Mouse (Mus musculus) adrenal gland, adult 8-10 months (tissue): ENCODE results near the gene Hoxc10. TPM values are rescaled to one million over a fixed set of nuclear protein-coding genes. Genes with fewer than 3 reads are reported as not detected.
A peak's percentile ranks its signal among the peaks of the same experiment; 100 is the strongest.

ENCODE experiments used
- DNase-seq: peaks from one replicate; pipeline ENCODE4 v3.0.0; 2022
- total RNA-seq, 4 experiments: library from RNA; stranded (reverse); gene quantifications; 2 replicates each; pipeline ENCODE4 v1.2.4; 2022

The Hoxc10 gene
- total RNA-seq, result under 1 TPM in 2 of 4 experiments, not detected in 2; 0.12 to 0.17 TPM

- DNase-seq, result no peak
These were observed at the start of gene Hoxc10 for GRCm38 (mm10) chr15:102966776-102967311. Gene Hoxc10, plus strand, starts transcription at chr15:102966796.

GRCm38 (mm10) chr15:102917972-102918572, 48.5 kb upstream of the Hoxc10 start:
- no peak for DNase-seq

- no peak for DNase-seq
These were observed 47.9 kb upstream of the Hoxc10 start for GRCm38 (mm10) chr15:102918611-102919265.

GRCm38 (mm10) chr15:102919336-102920180, 47.0 kb upstream of the Hoxc10 start:
- DNase-seq, result no peak

GRCm38 (mm10) chr15:102920619-102921018, 46.0 kb upstream of the Hoxc10 start:
- DNase-seq, result peak; percentile 12

GRCm38 (mm10) chr15:102921053-102922011, 45.3 kb upstream of the Hoxc10 start, which contains the start of gene Hoxc13:
Gene Hoxc13, plus strand, starts transcription at chr15:102921103.
- DNase-seq, result no peak

- DNase-seq, result no peak
These were observed 44.6 kb upstream of the Hoxc10 start for GRCm38 (mm10) chr15:102922012-102922362.

GRCm38 (mm10) chr15:102922636-102923500, 43.7 kb upstream of the Hoxc10 start:
- DNase-seq, result no peak

- DNase-seq, result no peak
These were observed 39.5 kb upstream of the Hoxc10 start for GRCm38 (mm10) chr15:102927032-102927645.

- no peak for DNase-seq
These were observed 34.8 kb upstream of the Hoxc10 start for GRCm38 (mm10) chr15:102931706-102932358.

GRCm38 (mm10) chr15:102934438-102934837, 32.2 kb upstream of the Hoxc10 start:
- DNase-seq, result no peak

- no peak for DNase-seq
These were observed 31.7 kb upstream of the Hoxc10 start for GRCm38 (mm10) chr15:102934897-102935296.

GRCm38 (mm10) chr15:102936279-102936972, 30.2 kb upstream of the Hoxc10 start, which contains the start of gene Hoxc12:
Gene Hoxc12, plus strand, starts transcription at chr15:102936757.
- no peak for DNase-seq

- no peak for DNase-seq
These were observed 29.4 kb upstream of the Hoxc10 start for GRCm38 (mm10) chr15:102937036-102937666.

GRCm38 (mm10) chr15:102939256-102940155, 27.1 kb upstream of the Hoxc10 start:
- no peak for DNase-seq

GRCm38 (mm10) chr15:102942739-102943467, 23.7 kb upstream of the Hoxc10 start:
- DNase-seq, result no peak

- no peak for DNase-seq
These were observed 23.2 kb upstream of the Hoxc10 start for GRCm38 (mm10) chr15:102943468-102943813.
